Mouse (Mus musculus): ENCODE measurements around the gene Isg20l2.
A peak's percentile ranks its signal among the peaks of the same experiment; 100 is the strongest.

- TF ChIP-seq CTCF (IDR thresholded peaks at IDR 0.05; ENCODE audit: low read depth) (peak; percentile 99), EP300 (optimal IDR thresholded peaks at IDR 0.05) (no peak)
Measured at GRCm38 (mm10) chr3:87986868-87987267, 56.8 kb downstream of the Isg20l2 start.

All from stomach, postnatal 0 days (tissue).